Mouse (Mus musculus) forebrain, embryonic 12.5 days (tissue): Measurements from ENCODE around the gene Bub1b. TPM values are rescaled to one million over a fixed set of nuclear protein-coding genes. Genes with fewer than 3 reads are reported as not detected.
A peak's percentile ranks its signal among the peaks of the same experiment; 100 is the strongest.

Experiments
- ATAC-seq: fragments of 200-750 bp; cut with Nextera tagmentation; 2 replicates; pipeline ENCODE4 v1.8.0; 2017; ENCODE audit warnings: moderate TSS enrichment; ENCODE audit not compliant: low FRiP score
- H3K27ac ChIP-seq: fragments of 300-500 bp; sonication (generic); 2 replicates; pipeline ENCODE4 v1.5.1; 2016; ENCODE audit warnings: mild to moderate bottlenecking
- H3K27me3 ChIP-seq: fragments of 300-500 bp; sonication (generic); 2 replicates; pipeline ENCODE4 v1.6.1; 2016; ENCODE audit warnings: mild to moderate bottlenecking
- H3K36me3 ChIP-seq: fragments of 300-500 bp; sonication (generic); replicated peaks from 2 replicates; pipeline ENCODE4 v1.6.1; 2016; ENCODE audit warnings: mild to moderate bottlenecking
- H3K4me1 ChIP-seq: fragments of 300-500 bp; sonication (generic); 2 replicates; pipeline ENCODE4 v1.6.1; 2016
- H3K4me2 ChIP-seq: fragments of 300-500 bp; sonication (generic); 2 replicates; pipeline ENCODE4 v1.6.1; 2016; ENCODE audit warnings: mild to moderate bottlenecking, moderate library complexity
- H3K4me3 ChIP-seq: fragments of 300-500 bp; sonication (generic); replicated peaks from 2 replicates; pipeline ENCODE4 v1.5.1; 2016; ENCODE audit warnings: mild to moderate bottlenecking
- H3K9ac ChIP-seq: fragments of 300-500 bp; sonication (generic); 2 replicates; pipeline ENCODE4 v1.6.1; 2016; ENCODE audit warnings: mild to moderate bottlenecking
- H3K9me3 ChIP-seq: fragments of 300-500 bp; sonication (generic); 2 replicates; pipeline ENCODE4 v1.6.1; 2016
- WGBS: fragments of 180-500 bp; shearing (Covaris S2); methylation state at CpG from one replicate; pipeline ENCODE4 v1.1.7; 2016; 5-methylcytosine and 5-hydroxymethylcytosine counted together
- polyA plus RNA-seq: library from polyadenylated mRNA; unstranded; fragments of >200 nt; fragmentation: Nextera tagmentation; extraction: Ambion mirVana; gene quantifications from 2 replicates; pipeline ENCODE4 v1.2.1, GENCODE M21; 2016

The Bub1b gene
- polyA plus RNA-seq, 1 experiment from 2014 or later: 112 TPM

DNA sequence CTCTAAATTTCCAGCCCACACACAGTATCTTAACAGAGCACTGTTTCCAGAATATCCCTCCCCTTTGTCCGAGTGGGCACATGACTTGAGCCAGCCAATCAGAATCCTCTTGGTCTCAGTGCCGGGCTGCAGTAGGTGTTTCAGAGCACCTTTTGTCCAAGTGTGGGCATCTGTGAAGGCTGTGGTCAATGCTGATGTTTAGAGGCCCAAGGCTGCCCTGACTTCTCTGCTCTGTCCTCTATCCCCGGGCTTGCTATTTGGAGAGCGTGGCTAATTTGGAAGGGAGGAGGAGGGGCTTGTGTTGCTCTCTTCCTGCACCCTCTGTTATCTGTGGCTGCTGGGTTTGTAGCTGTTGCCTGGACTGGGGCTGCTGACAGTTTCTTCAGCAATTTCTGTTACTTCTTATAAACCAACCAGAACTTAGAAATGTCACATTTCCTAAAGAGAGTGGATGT, 62.0 kb downstream of the Bub1b start:
- Histone ChIP-seq H3K9me3 (no peaks in the 10 kb centered on the region), H3K9ac (peak overlapping the region; percentile 47; the same call in 1 of the 2 replicates), H3K4me1 (peaks cover 32% of the 10 kb centered on the region), H3K4me2 (peak overlapping the region; percentile 57), H3K4me3 (peak overlapping the region; percentile 33), H3K27me3 (peaks cover 27% of the 10 kb centered on the region), H3K36me3 (no peaks in the 10 kb centered on the region), H3K27ac (peak overlapping the region; percentile 61)
- peak; percentile 86 for ATAC-seq
- under 1% methylated on average over 4 of the region's 4 CpGs for WGBS

DNA sequence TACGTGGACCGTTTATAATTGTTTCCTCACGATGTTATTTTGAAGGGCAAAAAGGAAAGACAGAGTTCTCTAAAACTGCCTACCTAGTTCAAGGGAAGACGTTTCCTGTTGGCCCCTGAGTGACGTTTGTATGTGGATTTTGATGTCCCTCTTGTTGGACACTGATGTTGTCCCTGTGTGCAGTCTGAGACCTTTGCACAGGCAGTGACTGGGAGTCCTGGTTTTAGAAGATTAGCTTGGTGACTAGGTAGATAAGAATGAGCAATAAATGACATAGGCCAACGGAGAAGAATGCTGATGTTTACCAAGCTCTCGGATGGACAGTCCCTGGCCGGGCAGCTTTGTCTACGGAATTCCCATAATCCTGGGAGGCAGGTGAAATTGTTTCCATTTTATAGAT, 63.9 kb downstream of the Bub1b start:
- H3K36me3 ChIP-seq: no peaks in the 10 kb centered on the region
- H3K27ac ChIP-seq: no peak overlapping the region
- no peak overlapping the region for H3K9ac ChIP-seq
- 80% methylated on average over 9 of the region's 9 CpGs for WGBS
- H3K9me3 ChIP-seq: no peaks in the 10 kb centered on the region
- peaks cover 31% of the 10 kb centered on the region for H3K27me3 ChIP-seq
- no peak for ATAC-seq
- peaks cover 26% of the 10 kb centered on the region for H3K4me1 ChIP-seq
- no peak overlapping the region for H3K4me2 ChIP-seq
- H3K4me3 ChIP-seq: no peak overlapping the region

DNA sequence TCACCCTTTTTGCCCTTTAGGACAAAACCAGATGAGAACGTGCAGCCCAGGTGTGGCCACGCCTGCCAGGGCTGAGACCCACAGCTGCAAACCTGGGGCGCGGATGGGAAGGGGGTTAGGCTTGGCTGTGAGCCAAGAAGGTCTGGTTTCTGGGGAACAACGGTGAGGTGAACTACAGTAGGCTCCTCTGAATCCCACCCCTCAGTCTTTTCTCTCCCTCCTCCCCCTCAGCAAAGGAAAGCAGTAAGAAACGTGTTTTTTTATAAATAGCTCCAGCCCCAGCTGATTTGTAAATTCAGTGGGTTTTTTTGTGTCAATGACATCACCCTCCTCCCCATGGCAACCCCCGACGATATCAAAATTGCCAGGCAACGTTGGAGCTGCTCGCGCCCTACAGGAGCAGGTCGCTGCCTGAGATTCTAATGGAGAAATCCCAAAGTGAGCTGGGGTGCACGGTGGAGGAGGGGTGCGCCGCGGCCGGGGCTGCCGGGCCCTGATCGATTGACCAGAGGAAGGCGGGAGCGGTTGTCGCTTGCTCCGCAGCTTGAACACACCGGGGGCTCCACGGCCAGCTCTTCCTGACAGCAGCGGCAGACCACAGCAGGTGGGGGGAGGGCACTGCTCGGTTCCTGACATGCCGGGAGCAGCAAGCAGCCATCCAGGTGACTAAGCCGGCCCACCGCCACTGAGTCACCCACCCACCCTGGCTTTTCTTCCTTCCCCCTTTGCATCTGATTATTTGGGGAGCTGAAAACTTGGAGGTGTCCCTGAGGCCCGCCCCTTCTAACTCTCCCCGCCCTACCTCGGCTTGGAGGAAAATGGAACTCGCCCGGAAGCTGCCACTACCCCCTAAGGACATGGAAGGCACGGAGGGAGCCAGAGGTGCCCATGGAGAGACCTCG, 65.1 kb downstream of the Bub1b start, which contains the start of gene Pak6:
Gene Pak6, plus strand, starts transcription at position 402 of the 902 bp plus-strand sequence.
- peak within 1 kb of the TSS; percentile 19; the same call in 1 of the 2 replicates for H3K27ac ChIP-seq
- WGBS: 1% methylated on average over 37 of the region's 37 CpGs
- peak; percentile 54 for ATAC-seq
- peaks cover 24% of the 10 kb centered on the region for H3K4me1 ChIP-seq
- H3K27me3 ChIP-seq: peaks cover 39% of the 10 kb centered on the region
- peak within 1 kb of the TSS; percentile 87 for H3K4me2 ChIP-seq
- peak within 1 kb of the TSS; percentile 59 for H3K9ac ChIP-seq
- no peaks in the 10 kb centered on the region for H3K36me3 ChIP-seq
- no peaks in the 10 kb centered on the region for H3K9me3 ChIP-seq
- H3K4me3 ChIP-seq: peak within 1 kb of the TSS; percentile 51

DNA sequence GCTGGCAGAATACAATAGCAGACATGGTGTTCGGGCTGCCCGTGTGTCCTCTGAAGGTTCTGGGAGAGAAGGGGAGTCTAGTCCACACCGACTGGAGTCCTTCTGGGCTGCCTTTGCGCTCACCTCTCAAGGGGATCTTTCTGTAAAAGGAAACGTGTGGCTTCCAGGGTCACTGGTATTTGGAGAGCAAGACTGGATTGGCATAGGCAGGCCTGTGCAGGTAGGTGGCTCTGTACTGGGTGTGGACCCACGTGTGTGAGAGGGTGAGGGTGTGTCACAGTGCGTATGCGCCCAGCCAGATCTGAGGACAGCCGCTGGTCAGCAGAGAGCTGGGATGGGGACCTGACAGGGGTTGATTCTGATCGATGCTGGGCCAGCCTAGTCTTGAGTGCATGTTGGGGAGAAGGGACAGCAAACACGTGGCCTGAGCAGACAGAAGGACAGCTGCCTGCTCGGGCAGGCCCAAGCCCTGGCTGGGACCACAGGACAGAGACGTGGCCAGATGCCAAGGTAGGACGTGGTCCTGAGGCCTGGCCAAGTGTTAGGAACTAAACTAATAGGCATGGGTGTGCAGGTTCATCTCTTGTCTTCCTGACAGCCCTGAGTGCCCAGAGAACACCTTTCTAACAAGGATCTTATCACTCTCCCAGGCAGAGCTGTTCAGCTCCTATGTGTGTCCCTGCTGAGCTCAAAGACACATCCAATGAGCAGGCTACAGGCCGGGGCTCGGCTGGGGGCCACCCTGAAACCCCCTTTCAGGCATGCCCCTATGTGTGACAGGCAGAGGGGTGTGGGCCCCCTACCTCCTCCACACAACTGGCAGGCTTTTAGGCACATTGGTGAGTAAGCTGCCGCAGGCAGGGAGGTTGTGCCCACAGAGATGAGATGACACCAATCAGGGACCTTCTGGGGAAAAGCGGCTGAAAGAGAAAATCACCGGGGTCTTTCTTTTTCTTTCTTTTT, 66.1 kb downstream of the Bub1b start:
- peak overlapping the region; percentile 87 for H3K4me2 ChIP-seq
- H3K27ac ChIP-seq: 0 out of 2 replicates have a peak overlapping the region, but pooled peaks have one; percentile 19
- peaks cover 24% of the 10 kb centered on the region for H3K4me1 ChIP-seq
- ATAC-seq: no peak; the same call in 1 of the 2 replicates
- H3K4me3 ChIP-seq: peak overlapping the region; percentile 51
- peak overlapping the region; percentile 59; the same call in 1 of the 2 replicates for H3K9ac ChIP-seq
- WGBS: 48% methylated on average over 19 of the region's 19 CpGs
- H3K36me3 ChIP-seq: no peaks in the 10 kb centered on the region
- H3K27me3 ChIP-seq: peaks cover 39% of the 10 kb centered on the region
- H3K9me3 ChIP-seq: no peaks in the 10 kb centered on the region

DNA sequence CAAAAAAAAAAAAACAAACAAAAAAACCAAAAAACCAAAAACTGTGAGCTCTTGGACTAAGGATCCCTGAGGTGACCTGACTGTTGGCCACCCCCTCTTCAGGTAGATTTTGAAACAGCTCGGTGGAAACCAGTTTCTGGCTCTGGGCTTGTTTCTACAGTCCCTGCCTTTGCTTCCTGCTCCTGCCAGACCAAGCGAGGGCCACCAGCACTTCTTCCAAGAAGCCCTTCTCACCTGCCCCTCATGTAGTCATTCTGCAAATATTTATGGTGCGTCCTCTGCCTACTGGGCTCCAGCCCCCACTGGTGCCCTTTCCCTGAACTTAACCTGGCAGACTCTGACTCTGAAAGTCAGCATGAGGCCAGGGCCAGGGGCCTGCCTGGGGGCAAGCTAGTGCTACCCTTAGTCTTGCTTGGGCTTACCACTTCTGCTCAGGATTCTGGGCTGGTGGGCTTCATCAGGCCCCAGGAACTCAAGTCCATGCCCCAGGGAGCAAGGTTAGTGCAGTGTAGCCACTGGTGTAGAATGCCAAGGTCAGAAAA, 67.0 kb downstream of the Bub1b start:
- WGBS: 72% methylated on average over 3 of the region's 3 CpGs
- Histone ChIP-seq H3K27ac (no peak overlapping the region), H3K36me3 (no peaks in the 10 kb centered on the region), H3K4me2 (no peak overlapping the region), H3K4me3 (no peak overlapping the region), H3K4me1 (peaks cover 20% of the 10 kb centered on the region), H3K9me3 (no peaks in the 10 kb centered on the region), H3K9ac (no peak overlapping the region), H3K27me3 (peaks cover 46% of the 10 kb centered on the region)
- no peak for ATAC-seq

DNA sequence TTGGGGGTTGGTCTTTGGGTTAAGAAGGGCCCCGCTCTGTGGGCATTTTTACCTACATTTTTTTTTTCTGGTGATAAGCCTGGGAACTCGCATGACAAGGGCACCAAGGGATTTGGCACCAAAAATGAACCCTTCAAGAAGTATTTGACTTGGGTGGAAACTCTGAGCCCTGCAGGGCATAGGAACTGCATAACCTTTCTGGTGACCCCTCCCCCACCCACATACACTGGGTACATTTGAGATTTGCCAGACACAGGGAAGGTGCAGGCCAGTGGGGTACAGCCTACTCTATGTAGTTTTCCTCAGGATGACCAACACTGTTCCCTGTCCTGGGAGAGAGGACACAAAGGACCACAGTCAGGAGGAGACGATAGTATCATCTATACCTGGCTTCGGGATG, 67.6 kb downstream of the Bub1b start:
- Histone ChIP-seq H3K9me3 (no peaks in the 10 kb centered on the region), H3K9ac (no peak overlapping the region), H3K4me2 (no peak overlapping the region), H3K4me1 (peaks cover 18% of the 10 kb centered on the region), H3K27me3 (peaks cover 48% of the 10 kb centered on the region), H3K27ac (no peak overlapping the region), H3K4me3 (no peak overlapping the region), H3K36me3 (no peaks in the 10 kb centered on the region)
- no peak for ATAC-seq
- 82% methylated on average over 4 of the region's 4 CpGs for WGBS

DNA sequence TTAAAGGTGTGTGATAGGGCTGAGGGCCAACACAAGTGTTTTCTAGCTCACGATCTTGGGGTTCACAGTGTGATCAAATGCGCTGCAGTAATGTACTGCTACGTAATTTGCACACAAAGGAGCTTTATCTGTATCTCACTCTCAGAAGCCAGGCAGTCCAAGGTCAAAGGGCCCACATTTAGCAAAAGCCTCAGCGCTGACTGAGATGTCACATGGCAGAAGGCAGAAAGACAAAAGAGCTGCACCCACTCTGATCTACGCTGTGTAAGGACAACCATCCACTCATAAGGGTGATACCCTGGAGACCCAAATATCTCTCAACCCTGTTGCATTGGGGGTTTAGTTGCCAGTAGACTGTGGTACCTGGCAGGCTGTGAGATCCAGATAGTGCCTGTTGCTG, 69.2 kb downstream of the Bub1b start:
- no peak overlapping the region for H3K4me2 ChIP-seq
- no peaks in the 10 kb centered on the region for H3K36me3 ChIP-seq
- ATAC-seq: no peak
- peaks cover 18% of the 10 kb centered on the region for H3K4me1 ChIP-seq
- no peaks in the 10 kb centered on the region for H3K9me3 ChIP-seq
- H3K9ac ChIP-seq: no peak overlapping the region
- H3K27ac ChIP-seq: no peak overlapping the region
- 79% methylated on average over 5 of the region's 5 CpGs for WGBS
- peaks cover 47% of the 10 kb centered on the region for H3K27me3 ChIP-seq
- no peak overlapping the region for H3K4me3 ChIP-seq

DNA sequence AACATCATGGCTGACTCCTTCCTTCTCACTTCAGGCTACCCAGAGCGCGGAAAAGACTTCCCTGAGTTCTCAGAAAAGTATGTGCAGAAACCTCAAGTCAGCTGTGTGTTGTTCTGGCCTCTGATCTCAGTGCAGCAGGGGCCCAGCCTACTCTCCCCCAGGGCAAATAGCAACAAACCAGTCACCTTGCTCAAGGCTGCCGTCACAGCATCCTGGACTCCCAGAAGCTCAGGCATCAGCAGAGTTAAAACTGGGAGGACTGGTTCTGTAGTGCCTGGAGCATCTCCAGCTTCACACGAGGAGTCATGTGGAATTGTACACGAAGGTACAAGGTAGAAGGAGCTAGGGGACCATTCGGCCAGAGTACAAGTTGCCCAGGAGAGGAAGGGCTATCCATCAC, 71.2 kb downstream of the Bub1b start:
- Histone ChIP-seq H3K9ac (no peak overlapping the region), H3K4me2 (no peak overlapping the region), H3K36me3 (no peaks in the 10 kb centered on the region), H3K4me1 (peaks cover 7% of the 10 kb centered on the region), H3K27me3 (peaks cover 43% of the 10 kb centered on the region), H3K4me3 (no peak overlapping the region), H3K27ac (no peak overlapping the region), H3K9me3 (no peaks in the 10 kb centered on the region)
- WGBS: 73% methylated on average over 6 of the region's 6 CpGs
- no peak for ATAC-seq

DNA sequence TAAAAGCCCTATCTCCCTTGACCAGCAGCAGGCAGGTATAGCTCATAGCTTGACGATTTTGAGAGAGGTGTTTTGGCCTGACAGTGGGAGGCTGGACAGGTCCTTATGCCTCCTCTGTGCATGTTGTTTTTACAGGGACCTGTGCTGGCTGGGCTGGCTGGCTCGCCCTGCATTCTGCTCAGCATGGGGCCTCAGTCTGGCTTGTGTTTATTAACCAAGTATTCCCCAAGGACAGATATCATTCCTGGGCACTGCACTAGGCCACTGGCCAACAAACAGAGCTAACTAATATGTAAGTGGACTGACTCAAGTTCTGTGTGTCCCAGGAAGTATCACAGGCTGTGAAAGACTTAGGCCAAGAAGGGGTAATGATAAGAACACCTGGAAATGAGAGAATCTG, 71.8 kb downstream of the Bub1b start:
- no peak overlapping the region for H3K4me3 ChIP-seq
- no peaks in the 10 kb centered on the region for H3K36me3 ChIP-seq
- H3K27ac ChIP-seq: no peak overlapping the region
- H3K4me2 ChIP-seq: no peak overlapping the region
- WGBS: 44% methylated on average over 2 of the region's 2 CpGs
- ATAC-seq: no peak
- H3K9ac ChIP-seq: no peak overlapping the region
- peaks cover 7% of the 10 kb centered on the region for H3K4me1 ChIP-seq
- H3K9me3 ChIP-seq: no peaks in the 10 kb centered on the region
- H3K27me3 ChIP-seq: peaks cover 45% of the 10 kb centered on the region

DNA sequence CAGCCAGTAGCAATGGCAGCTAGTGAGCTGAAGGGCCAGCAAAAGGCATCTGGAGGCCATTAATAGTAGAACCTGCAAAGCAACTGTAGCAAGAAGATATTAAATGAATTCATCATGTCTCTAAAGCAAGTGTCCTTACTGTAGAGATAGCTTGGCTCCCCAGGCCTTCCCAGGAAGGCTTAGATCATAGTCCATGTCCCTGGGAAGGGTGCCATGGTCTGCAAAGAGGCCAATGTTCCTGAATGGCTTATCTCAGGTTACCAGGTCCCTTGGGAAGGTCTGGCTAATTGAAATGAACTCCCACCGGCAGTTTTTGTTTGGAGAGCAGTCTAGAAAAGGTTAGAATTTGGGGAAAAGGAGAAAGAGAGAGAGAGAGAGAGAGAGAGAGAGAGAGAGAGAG, 73.7 kb downstream of the Bub1b start:
- peaks cover 57% of the 10 kb centered on the region for H3K27me3 ChIP-seq
- peaks cover 8% of the 10 kb centered on the region for H3K4me1 ChIP-seq
- no peaks in the 10 kb centered on the region for H3K36me3 ChIP-seq
- H3K4me3 ChIP-seq: no peak overlapping the region
- WGBS: 79% methylated on average over 1 of the region's 1 CpGs
- no peak overlapping the region for H3K9ac ChIP-seq
- no peak overlapping the region for H3K27ac ChIP-seq
- no peak for ATAC-seq
- H3K4me2 ChIP-seq: no peak overlapping the region
- H3K9me3 ChIP-seq: no peaks in the 10 kb centered on the region

DNA sequence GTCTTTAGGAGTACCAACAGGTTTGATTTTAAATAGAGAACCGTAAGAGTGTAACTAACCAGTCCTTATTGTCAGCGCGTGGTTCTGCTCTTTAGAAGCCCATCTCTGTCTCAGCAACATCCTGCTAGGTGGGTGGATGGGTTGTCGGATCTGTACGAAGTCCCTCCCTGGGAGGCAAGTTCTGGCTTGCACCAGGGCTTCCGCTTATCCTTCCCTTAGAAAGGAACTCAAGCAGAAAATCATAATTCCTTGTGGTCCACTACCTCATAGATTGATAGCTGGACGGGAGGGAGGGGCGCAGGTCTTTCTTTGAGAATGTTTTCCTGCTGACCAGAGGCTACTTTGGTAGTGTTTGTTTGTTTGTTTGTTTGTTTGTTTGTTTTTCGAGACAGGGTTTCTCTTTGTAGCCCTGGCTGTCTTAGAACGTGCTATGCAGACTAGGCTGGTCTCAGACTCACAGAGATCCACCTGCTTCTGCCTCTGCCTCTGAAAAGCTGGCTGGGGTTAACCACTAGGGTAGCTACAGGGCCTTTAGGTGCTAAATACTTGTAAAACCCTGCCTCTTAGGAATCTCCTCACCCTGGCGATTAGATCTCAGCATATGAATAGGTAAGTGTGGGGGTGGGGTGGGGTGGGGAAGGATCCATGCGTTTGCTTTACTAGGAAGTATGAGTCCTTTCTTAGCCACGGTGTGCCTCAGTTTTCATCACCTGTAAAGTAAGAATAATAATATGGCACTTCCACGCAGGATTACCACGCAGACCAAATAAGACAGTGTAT, 75.9 kb downstream of the Bub1b start:
- Histone ChIP-seq H3K9ac (no peak overlapping the region), H3K9me3 (no peaks in the 10 kb centered on the region), H3K4me1 (peaks cover 17% of the 10 kb centered on the region), H3K36me3 (no peaks in the 10 kb centered on the region), H3K27me3 (peaks cover 70% of the 10 kb centered on the region), H3K4me2 (no peak overlapping the region), H3K27ac (no peak overlapping the region), H3K4me3 (no peak overlapping the region)
- 19% methylated on average over 15 of the region's 15 CpGs for WGBS
- ATAC-seq: no peak
